Mouse (Mus musculus) forebrain, embryonic 11.5 days (tissue): ENCODE measurements at regions not wholly inside any gene's neighbourhood (a gene's known extent, or its start where the extent isn't known, plus 50 kb on each side); places are given as distances from the start of the nearest gene placed in this dataset.
"Not testable (repeated sequence)": the region's sequence is repeated elsewhere in the genome, so short reads cannot be mapped to it uniquely, and the experiment has no call there.

Experiments used
- ATAC-seq: fragments of 200-750 bp; cut with Nextera tagmentation; replicated peaks from 2 replicates; pipeline ENCODE4 v1.8.0; 2017; ENCODE audit warnings: moderate TSS enrichment; ENCODE audit not compliant: low FRiP score
- DNase-seq: peaks from one replicate; pipeline ENCODE4 v3.0.0-alpha.2; 2017; ENCODE audit warnings: low spot score
- H3K27ac ChIP-seq: fragments of 300-500 bp; sonication (generic); 2 replicates; pipeline ENCODE4 v1.5.1; 2014; ENCODE audit warnings: low read depth, low read length
- H3K27me3 ChIP-seq: fragments of 300-500 bp; sonication (generic); 2 replicates; pipeline ENCODE4 v1.6.1; 2014; ENCODE audit warnings: mild to moderate bottlenecking, low read length, mixed read lengths; ENCODE audit not compliant: control insufficient read depth, insufficient read depth
- H3K36me3 ChIP-seq: fragments of 300-500 bp; sonication (generic); 2 replicates; pipeline ENCODE4 v1.6.1; 2014; ENCODE audit warnings: mild to moderate bottlenecking, low read length, moderate library complexity, mixed read lengths; ENCODE audit not compliant: control insufficient read depth, insufficient read depth
- H3K4me1 ChIP-seq: fragments of 300-500 bp; sonication (generic); replicated peaks from 2 replicates; pipeline ENCODE4 v1.6.1; 2014; ENCODE audit warnings: low read length, mixed read lengths; ENCODE audit not compliant: control insufficient read depth, insufficient read depth
- H3K4me2 ChIP-seq: fragments of 300-500 bp; sonication (generic); 2 replicates; pipeline ENCODE4 v1.6.1; 2014; ENCODE audit warnings: low read depth, mild to moderate bottlenecking, low read length, moderate library complexity, mixed read lengths; ENCODE audit not compliant: severe bottlenecking
- H3K4me3 ChIP-seq: fragments of 300-500 bp; sonication (generic); 2 replicates; pipeline ENCODE4 v1.5.1; 2014; ENCODE audit warnings: low read depth, low read length
- H3K9ac ChIP-seq: fragments of 300-500 bp; sonication (generic); 2 replicates; pipeline ENCODE4 v1.6.1; 2014; ENCODE audit warnings: low read length
- H3K9me3 ChIP-seq: fragments of 300-500 bp; sonication (generic); 2 replicates; pipeline ENCODE4 v1.6.1; 2016; ENCODE audit warnings: low read length, mixed read lengths; ENCODE audit not compliant: control insufficient read depth
- WGBS: fragments of 180-500 bp; shearing (Covaris S2); extraction: QIAGEN DNeasy Blood & Tissue Kit; methylation state at CpG from one replicate; pipeline ENCODE4 v1.1.7; 2014; 5-methylcytosine and 5-hydroxymethylcytosine counted together

DNA sequence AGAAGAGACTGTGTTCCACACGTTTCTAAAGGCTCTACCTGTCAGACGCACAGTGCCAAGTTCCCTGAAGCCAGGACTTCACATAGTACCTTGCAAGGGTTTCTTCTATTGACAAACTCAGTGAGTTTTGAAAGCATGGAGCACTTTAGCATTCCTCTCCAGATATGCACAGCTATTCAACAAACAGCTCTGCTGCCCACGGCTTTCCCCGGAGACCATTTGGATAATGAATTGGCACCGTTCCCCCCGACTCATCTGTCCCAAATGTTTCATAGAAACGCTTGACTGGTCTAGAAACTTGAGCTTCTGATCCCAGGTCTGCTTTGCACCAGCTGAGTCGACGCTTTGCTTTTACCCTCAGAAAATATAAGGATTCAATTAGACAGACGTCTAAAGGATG, 162.2 kb upstream of the St6galnac5 start:
- H3K9ac ChIP-seq, result no peak overlapping the region
- 87% methylated on average over 10 of the region's 10 CpGs for WGBS
- no peak overlapping the region for H3K4me2 ChIP-seq
- no peaks in the 10 kb centered on the region for H3K4me1 ChIP-seq
- no peak overlapping the region for H3K4me3 ChIP-seq
- no peaks in the 10 kb centered on the region for H3K36me3 ChIP-seq
- DNase-seq, result no peak
- no peak overlapping the region for H3K27ac ChIP-seq
- H3K9me3 ChIP-seq, result no peaks in the 10 kb centered on the region
- no peaks in the 10 kb centered on the region for H3K27me3 ChIP-seq
- ATAC-seq, result no peak

DNA sequence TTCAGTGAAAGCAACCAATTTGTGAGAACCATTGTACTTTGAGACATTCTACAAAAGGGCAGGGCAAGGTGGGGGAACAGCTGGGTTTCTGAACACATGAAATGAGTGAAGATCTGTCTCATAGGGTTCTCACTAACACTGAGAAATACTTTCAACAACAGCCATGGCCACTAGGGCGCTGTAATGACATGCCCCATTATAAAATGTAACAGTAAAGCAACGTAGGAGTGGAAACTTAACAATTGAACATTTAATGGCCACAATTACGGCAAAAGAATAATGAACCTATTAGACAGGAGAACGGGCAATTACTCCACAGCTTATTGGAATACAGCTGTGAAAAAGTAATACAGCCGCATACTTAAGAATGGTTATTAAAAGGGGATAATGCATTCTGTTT, 158.9 kb upstream of the St6galnac5 start:
- Histone ChIP-seq H3K27me3 (no peaks in the 10 kb centered on the region), H3K4me3 (no peak overlapping the region), H3K27ac (no peak overlapping the region), H3K9me3 (no peaks in the 10 kb centered on the region), H3K4me2 (no peak overlapping the region), H3K36me3 (no peaks in the 10 kb centered on the region), H3K4me1 (no peaks in the 10 kb centered on the region), H3K9ac (no peak overlapping the region)
- no peak for ATAC-seq
- DNase-seq, result no peak
- WGBS, result 73% methylated on average over 5 of the region's 5 CpGs

DNA sequence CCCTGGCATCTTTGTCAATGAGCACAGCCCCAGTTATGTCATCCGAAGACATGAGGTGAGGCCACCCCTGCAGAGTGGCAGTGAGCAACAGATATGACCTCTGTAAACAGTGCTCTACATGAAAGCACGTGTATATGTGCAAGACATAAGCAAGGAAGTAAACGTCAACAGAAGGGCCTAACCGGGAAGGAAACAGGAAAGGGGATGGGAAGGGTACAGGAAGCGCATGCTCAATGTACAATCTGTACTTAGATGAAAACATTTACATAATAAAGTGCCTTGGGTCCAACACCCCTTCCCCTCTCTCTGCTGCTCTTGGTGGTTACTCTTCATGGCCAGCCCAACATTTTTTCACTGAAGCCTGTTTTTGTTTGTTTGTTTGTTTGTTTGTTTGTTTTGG, 143.3 kb upstream of the St6galnac5 start:
- DNase-seq (no peak), ATAC-seq (no peak)
- Histone ChIP-seq H3K4me1 (no peaks in the 10 kb centered on the region), H3K9ac (no peak overlapping the region), H3K27me3 (no peaks in the 10 kb centered on the region), H3K27ac (no peak overlapping the region), H3K4me3 (no peak overlapping the region), H3K9me3 (no peaks in the 10 kb centered on the region), H3K36me3 (no peaks in the 10 kb centered on the region), H3K4me2 (no peak overlapping the region)
- WGBS, result 89% methylated on average over 5 of the region's 5 CpGs

DNA sequence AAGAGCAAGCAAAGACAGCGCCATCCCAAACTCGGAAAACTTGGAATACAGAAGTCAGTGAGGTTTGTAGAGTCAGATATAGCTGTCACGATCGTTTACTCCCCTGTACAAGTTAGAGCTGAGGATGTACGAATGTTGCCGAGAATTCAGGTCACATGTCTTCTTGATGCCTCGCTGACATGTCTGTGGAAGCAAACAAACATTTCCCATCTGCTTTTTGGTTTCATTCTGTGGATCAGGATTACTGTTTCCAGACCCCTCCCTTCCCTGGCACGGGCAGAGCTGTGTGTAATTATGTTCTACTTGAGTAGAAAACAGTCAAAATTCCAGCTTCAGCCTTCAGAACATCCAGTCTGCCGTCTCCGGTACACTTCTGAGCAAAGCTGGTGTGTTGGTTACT, 139.9 kb upstream of the St6galnac5 start:
- 94% methylated on average over 10 of the region's 10 CpGs for WGBS
- Histone ChIP-seq H3K9ac (no peak overlapping the region), H3K4me2 (no peak overlapping the region), H3K4me3 (no peak overlapping the region), H3K4me1 (no peaks in the 10 kb centered on the region), H3K27me3 (no peaks in the 10 kb centered on the region), H3K9me3 (no peaks in the 10 kb centered on the region), H3K36me3 (no peaks in the 10 kb centered on the region), H3K27ac (no peak overlapping the region)
- DNase-seq (no peak), ATAC-seq (no peak)

DNA sequence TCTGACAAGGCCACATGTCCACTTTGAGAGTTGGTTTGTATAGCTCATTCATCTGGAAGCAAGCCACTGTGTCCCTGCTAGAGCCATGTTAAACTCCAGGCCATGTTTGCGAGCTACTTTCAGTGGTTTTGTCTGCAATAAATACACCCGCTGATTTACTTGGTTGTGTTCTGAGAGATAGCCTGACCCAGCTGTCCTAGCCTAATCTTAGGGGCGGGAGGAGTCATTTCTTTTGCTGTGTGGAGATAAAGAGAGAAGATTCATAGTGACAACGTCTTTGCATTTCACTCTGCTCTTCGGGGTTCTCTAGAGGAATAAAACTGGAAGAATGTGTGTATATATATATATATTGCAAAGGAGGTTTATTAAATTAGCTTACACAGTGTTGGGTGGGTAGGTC, 137.1 kb upstream of the St6galnac5 start:
- WGBS, result 87% methylated on average over 5 of the region's 5 CpGs
- Histone ChIP-seq H3K36me3 (no peaks in the 10 kb centered on the region), H3K27ac (no peak overlapping the region), H3K4me3 (no peak overlapping the region), H3K4me2 (no peak overlapping the region), H3K9ac (no peak overlapping the region), H3K9me3 (no peaks in the 10 kb centered on the region), H3K4me1 (no peaks in the 10 kb centered on the region), H3K27me3 (no peaks in the 10 kb centered on the region)
- DNase-seq (no peak), ATAC-seq (no peak)

DNA sequence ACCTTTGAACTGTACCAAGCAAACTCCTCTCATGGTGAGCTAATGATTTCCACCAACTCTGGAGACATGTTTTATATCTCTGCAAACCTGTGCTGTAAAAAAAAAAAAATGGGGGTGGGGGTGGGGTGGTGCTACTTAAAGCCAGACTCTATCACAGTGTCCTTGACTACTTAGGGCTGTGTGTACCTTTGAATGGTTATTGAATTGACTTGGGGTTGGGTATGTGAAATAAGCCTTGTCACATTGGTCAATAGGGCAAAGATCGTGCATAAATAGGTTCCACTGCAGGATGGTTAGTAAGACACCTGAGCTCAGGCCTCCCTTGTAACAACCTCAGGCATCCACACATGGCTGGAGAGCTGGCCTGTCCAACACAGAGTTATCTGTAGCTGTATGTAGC, 136.6 kb upstream of the St6galnac5 start:
- H3K27me3 ChIP-seq, result no peaks in the 10 kb centered on the region
- WGBS, result 97% methylated on average over 1 of the region's 1 CpGs

DNA sequence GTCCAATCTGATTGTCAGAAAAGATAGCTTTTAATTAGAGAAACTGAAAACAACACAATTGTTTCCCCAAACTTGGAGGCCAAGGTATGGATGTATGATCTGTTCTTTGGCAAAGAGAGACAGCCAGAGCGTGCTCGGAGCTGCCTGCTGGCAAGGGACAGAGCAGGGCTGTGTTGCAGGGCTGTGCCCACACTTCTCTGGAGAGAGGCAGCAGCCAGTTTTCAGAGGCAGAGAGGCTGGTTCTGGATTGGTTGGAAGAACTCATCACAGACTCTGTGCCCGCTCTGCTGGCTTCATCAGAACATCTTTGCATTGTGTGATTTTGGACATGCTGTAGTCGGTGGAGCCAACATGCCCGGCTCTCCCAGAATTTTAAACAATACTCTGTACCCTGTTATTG, 123.5 kb upstream of the St6galnac5 start:
- Histone ChIP-seq H3K4me1 (no peaks in the 10 kb centered on the region), H3K9ac (no peak overlapping the region), H3K27me3 (no peaks in the 10 kb centered on the region), H3K27ac (no peak overlapping the region), H3K4me2 (no peak overlapping the region), H3K36me3 (no peaks in the 10 kb centered on the region), H3K9me3 (no peaks in the 10 kb centered on the region), H3K4me3 (no peak overlapping the region)
- no peak for ATAC-seq
- no peak for DNase-seq
- WGBS, result 97% methylated on average over 5 of the region's 5 CpGs

More for the DNA sequence above, 136.6 kb upstream of the St6galnac5 start:
- no peak for ATAC-seq
- Histone ChIP-seq H3K9me3 (no peaks in the 10 kb centered on the region), H3K9ac (no peak overlapping the region), H3K4me3 (no peak overlapping the region), H3K27ac (no peak overlapping the region), H3K4me1 (no peaks in the 10 kb centered on the region), H3K4me2 (no peak overlapping the region), H3K36me3 (no peaks in the 10 kb centered on the region)
- DNase-seq, result no peak

DNA sequence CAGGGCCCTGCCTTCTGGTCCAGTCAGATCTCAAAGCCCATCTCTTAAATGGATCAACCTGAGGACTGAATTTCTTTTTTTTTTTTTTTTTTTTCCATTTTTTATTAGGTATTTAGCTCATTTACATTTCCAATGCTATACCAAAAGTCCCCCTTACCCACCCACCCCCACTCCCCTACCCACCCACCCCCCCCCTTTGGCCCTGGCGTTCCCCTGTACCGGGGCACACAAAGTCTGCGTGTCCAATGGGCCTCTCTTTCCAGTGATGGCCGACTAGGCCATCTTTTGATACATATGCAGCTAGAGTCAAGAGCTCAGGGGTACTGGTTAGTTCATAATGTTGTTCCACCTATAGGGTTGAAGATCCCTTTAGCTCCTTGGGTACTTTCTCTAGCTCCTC, 108.5 kb upstream of the St6galnac5 start:
- DNase-seq, H3K4me2 ChIP-seq, H3K4me3 ChIP-seq, ATAC-seq, H3K4me1 ChIP-seq, H3K27me3 ChIP-seq, H3K9me3 ChIP-seq, H3K9ac ChIP-seq, H3K27ac ChIP-seq, H3K36me3 ChIP-seq: not testable (repeated sequence)
- 92% methylated on average over 4 of the region's 4 CpGs for WGBS

DNA sequence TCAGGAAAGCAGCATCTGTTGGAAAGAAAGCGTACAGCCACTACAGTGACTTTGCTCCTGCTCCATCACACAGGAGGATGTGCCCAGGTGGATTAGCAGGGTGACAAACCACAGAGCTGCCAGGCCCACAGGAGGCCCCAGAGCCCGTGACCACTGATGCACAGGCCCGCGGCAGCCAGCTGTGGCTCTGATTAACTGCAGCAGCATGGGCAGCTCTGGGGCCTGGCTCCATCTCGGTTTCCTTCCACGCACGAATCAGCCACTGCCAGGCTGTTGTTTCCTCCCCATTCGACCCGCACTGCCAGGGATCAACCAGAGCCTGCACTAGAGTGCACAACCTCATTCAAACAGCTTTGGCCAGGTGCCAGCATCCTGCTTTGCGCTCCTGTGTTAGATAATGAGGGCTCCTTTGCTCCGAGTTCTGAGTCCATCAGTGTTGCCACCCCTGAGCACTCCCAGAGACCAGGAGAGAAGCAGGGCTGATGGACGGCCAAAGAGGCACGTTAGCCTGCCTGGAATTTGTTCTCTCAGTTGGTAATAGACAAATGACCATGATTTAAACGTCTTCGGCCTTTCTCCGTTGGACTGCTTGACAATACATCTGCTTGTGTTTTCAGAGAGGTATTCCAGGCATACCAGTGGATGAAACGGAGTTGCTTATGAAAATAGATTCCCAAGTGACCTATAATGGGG, 103.2 kb upstream of the St6galnac5 start:
- 29% methylated on average over 17 of the region's 17 CpGs for whole genome bisulfite sequencing

More for the DNA sequence above, 103.2 kb upstream of the St6galnac5 start:
- DNase-seq (peak; percentile 83), ATAC-seq (peak; percentile 69)
- Histone ChIP-seq H3K9me3 (no peaks in the 10 kb centered on the region), H3K4me1 (peaks cover 15% of the 10 kb centered on the region), H3K9ac (peak overlapping the region; percentile 23), H3K36me3 (no peaks in the 10 kb centered on the region), H3K27me3 (peaks cover 2% of the 10 kb centered on the region; the same call in 1 of the 2 replicates), H3K4me2 (peak overlapping the region; percentile 37; the same call in 1 of the 2 replicates), H3K27ac (peak overlapping the region; percentile 70), H3K4me3 (no peak overlapping the region)
